Mouse (Mus musculus) heart, adult 2 months (tissue): ENCODE measurements around the gene Gata3.

Experiments used
- CTCF ChIP-seq: fragments of 200-600 bp; IDR thresholded peaks from 2 replicates; pipeline ENCODE4 v1.8.1; 2022; ENCODE audit warnings: antibody characterized with exemption, mild to moderate bottlenecking, moderate library complexity
- POLR2A ChIP-seq: fragments of 200-500 bp; IDR thresholded peaks from 2 replicates; pipeline ENCODE4 v1.6.1; 2011; ENCODE audit warnings: mild to moderate bottlenecking, low read depth, low read length, control low read depth; ENCODE audit not compliant: insufficient read depth

GRCm38 (mm10) chr2:9897846-9898245 lies 8.0 kb upstream of the Gata3 start:
- TF ChIP-seq CTCF: no peak
- TF ChIP-seq POLR2A: no peak
